Mouse (Mus musculus) kidney, adult 2 months (tissue): ENCODE measurements around the gene Creg1.
A peak's percentile ranks its signal among the peaks of the same experiment; 100 is the strongest.

Source experiments
- CTCF ChIP-seq: fragments of 200-500 bp; conservative IDR thresholded peaks from 2 replicates; pipeline ENCODE4 v1.5.1; 2011; ENCODE audit warnings: low read depth, mild to moderate bottlenecking, control low read depth, low read length, moderate library complexity, mixed read lengths; ENCODE audit not compliant: insufficient read depth, insufficient read length
- POLR2A ChIP-seq: fragments of 200-500 bp; IDR thresholded peaks from one replicate; pipeline ENCODE4 v1.6.1; 2011; ENCODE audit warnings: low read depth, low read length, control low read depth

DNA sequence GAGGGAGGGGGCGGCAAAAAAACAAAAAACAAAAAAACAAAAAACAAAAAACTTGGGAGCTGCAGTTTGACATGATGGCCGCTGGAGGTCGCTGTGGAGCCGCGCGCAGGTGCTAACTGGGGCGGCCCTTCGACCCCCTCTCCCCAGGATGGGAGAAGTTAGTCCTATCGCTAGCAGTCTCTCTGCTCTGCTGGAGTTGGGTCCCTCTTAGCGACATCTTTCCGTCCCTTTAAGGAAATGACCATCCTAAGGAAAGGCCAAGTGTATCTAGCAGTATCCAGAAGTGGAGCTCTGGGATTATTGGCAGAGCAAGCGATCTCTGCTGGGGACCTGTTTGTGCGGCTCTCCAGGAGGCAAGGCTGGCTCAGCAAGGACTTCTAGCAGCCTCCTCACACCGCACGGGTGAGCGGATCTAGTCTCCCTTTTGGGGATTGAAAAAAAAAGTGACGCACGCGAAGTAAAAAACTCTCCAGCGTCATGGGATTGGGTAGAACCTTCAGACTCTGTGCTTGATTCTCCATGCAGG is 17.1 kb downstream of the Creg1 start:
- TF ChIP-seq POLR2A (no peak), CTCF (peak; percentile 71)
